Mouse (Mus musculus): ENCODE results near the gene Gm38655. TPM values are rescaled to one million over a fixed set of nuclear protein-coding genes. Genes with fewer than 3 reads are reported as not detected.
"Not testable (repeated sequence)": the region's sequence is repeated elsewhere in the genome, so short reads cannot be mapped to it uniquely, and the experiment has no call there.

Gene Gm38655
- not detected for total RNA-seq (2021)
- long read RNA-seq, experiment 1: 0 reads
- long read RNA-seq, experiment 2: 0 reads

DNA sequence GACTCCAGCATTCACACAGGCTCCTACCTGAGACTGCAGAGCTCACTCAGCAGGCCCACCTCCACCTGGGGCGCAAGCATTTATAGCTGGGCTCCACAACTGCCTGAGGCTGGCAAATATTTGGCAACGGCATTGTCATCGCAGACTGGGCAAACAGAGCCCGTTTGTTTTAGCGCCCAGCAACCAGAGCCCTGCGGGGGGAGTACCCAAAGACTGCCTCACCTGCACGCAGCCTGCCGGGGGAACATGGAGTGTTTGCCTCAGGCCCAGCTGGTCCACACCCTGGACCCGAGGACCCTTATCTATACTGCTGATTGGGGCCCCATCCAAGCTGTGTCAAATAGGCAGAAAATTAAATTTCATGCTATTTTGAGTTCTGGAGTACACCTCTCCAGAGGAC, at the start of gene Gm38655:
TSS of gene Gm38655 (minus strand) at position 61 of the 400 bp plus-strand sequence.
- intact Hi-C loops (cut with DNase I): no loop called here
- no peak for DNase-seq

GRCm38 (mm10) chr17:25224586-25225222, 49.4 kb upstream of the Gm38655 start:
- DNase-seq: no peak
- intact Hi-C loops (cut with DNase I): no loop called here

- DNase-seq: no peak
- intact Hi-C loops (cut with DNase I): no loop called here
Measured at GRCm38 (mm10) chr17:25222951-25223601, 47.8 kb upstream of the Gm38655 start.

DNA sequence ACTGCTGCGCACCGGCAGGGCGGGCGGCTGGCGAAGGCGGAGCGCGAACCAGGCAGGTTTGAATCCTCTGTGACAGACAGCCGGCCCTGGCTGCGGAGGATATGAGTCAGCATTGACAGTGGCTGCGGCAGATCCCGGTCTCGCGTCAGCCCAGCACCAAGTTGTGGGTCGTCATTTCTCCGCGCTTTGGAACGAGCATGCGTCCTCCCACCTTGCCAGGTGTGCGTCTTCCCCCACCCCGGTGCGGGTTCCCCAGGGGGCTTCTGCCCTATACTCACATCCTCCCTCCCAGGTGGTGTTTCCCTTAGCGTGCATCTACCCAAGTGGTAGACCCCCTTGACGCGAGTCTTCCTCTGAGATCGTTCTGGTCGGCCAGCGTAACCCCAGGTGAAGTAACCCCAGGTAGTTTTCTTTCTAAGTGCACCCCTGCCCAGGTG, 47.3 kb upstream of the Gm38655 start:
- DNase-seq; intact Hi-C loops (cut with DNase I): not testable (repeated sequence)

DNA sequence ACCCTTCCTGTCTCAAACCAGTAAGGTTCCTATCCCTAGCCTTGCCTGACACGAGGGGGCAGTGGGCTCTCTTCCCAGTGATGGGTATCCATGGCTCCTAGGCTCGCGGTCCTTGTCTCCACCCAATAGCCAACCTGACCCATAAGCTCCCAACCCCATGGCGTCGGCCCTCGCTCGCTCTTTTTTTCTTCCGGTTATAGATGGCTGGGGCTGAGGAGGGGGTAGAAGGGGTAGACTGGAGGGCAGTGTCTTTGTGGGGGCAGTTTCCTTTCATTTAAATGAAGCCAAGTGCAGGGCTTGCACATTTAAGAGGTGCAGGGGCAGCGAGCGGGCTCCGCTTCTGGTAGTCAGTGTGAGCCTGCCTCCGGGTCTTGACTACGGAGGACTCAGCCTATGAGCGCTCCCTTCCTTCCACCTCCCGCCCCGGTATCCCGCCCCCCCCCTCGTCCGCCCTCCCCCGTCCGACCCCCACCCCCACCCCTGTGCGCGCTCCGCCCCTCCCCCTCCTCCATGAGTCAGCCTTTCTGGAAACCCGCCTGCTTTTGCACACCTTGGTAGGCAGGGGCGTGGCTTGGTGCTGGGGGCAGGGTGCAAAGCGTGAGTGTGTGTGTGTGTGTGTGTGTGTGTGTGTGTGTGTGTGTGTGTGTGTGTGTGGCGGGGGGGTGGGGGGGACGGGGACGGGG, 46.7 kb upstream of the Gm38655 start:
- peak; percentile 32 to 51 for DNase-seq
- intact Hi-C loops (cut with DNase I): no loop called here

DNA sequence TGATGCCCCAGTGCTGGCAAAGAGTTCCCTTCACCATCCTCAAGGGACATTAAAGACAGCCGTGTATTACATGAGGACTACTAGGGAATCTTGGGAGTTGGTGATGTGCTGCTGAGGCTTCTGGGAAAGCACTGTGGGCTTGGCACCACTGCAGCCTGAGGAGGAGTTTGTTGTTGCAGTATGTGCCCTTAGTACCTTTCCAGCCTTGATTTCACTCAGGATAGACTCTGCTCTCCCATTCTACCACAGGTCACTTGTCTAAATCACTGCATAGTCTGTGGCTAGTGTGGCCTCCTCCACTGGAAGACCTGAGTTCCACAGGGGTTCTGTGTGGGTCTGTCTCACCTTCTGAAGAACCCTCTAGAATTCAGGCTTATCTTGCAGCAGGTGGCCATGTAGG, 45.5 kb upstream of the Gm38655 start:
- DNase-seq: no peak
- intact Hi-C loops (cut with DNase I): no loop called here

DNA sequence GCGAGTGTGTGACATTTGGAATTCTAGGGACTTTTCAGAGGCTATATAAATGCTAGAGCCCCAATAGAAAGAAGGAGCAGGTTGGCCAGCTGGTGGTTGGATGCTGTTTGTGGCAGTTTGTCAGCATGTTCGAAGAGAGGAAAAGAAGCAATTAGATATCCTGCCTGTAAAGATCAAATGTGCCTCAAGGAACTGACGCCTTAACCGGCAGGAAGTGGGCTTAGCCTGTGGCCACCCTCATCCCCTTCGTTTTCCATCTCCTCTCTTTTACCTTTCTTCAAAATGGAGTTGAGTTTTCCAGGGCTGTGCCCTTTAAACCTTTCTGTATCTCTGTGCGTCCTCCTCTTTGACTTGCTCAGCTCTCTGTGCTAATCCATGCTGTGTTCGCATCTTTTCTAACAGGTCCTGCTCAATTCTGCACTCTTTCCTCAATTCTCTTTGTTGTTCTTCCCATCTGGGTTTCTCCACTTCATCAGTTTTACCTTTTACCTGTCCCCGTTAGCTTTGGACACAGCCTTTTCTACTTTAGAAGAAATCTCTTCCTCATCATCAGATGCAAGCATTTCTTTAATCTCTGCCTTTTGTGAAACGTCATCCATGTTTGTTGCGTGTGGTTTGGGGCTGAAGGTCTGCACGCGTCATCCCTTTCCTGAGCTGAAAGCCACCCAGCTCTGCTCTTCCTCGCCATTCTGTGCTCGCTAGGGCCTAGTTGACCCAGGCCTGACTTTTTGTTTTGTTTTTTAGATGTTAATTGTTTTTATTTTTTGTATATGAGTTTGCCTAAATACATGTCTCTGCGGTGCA, 44.4 kb upstream of the Gm38655 start:
- intact Hi-C loops (cut with DNase I): no loop called here
- DNase-seq: no peak

- intact Hi-C loops (cut with DNase I): no loop called here
- DNase-seq: no peak
Measured at GRCm38 (mm10) chr17:25218967-25219366, 43.7 kb upstream of the Gm38655 start.

- DNase-seq: no peak
- intact Hi-C loops (cut with DNase I): no loop called here
Measured at GRCm38 (mm10) chr17:25215431-25215830, 40.2 kb upstream of the Gm38655 start.

GRCm38 (mm10) chr17:25211705-25212104, 36.4 kb upstream of the Gm38655 start:
- DNase-seq: no peak
- intact Hi-C loops (cut with DNase I): no loop called here

DNA sequence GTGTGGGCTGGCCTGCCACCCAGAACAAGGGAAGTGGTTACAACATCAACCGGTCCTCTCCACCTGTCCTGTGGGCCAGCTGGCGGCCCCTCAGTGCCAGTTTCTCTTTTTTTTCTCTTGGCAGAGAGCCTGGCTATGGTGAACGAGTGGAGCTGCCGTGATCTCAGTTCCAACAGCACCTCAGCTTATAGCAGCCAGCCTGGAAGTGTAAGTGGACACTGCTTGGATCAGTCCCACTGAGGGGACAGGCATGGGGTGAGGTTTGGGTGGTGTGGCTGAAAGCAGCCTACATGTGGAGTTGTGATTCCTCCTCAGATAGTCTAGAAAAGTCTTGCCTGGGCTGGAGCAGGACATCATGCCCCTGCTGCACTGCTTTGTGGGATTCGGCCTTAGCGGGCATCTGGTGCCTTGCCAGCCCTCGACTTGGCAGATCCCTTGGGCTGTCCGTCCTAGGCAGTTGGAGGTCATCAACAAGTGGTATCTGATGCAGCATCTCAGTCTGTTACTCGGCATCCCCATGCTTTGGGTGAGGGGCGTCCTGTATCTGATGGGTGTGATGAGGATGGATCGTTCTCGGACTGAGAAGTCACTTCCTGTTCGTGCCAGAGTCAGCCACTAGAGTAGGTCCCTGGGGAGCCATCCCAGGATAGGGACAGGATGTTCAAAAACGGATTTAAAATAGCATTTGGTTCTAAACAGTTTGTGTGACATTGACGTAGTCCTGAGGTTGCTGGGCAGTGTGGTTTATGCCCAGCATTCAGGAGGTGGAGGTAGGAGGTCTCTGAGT, 35.6 kb upstream of the Gm38655 start:
- peak; percentile 29 to 31 for DNase-seq
- intact Hi-C loops (cut with DNase I): no loop called here

- no peak for DNase-seq
- intact Hi-C loops (cut with DNase I): no loop called here
Measured at GRCm38 (mm10) chr17:25210006-25210405, 34.7 kb upstream of the Gm38655 start.

GRCm38 (mm10) chr17:25202401-25202800, 27.1 kb upstream of the Gm38655 start:
- intact Hi-C loops (cut with DNase I): no loop called here
- DNase-seq: no peak

DNA sequence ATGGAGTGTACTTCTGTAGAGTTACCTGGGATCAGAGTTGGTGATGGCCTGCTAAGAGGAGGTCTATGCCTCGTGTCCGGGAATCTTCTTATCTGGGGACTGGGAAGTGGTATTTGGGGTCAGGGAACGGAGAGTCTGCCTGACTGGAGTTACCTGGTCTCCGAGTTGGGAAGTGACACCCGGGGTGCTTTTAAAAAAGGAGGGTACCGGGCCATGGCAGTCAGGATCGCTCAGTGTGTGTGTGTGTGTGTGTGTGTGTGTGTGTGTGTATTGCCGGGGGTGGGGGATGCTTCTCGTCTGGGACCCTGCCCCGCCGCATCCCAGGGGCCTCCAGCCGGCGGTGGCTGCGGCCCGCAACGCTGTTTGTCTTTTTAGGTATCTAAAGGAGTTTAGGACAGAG, 13.8 kb upstream of the Gm38655 start:
- intact Hi-C loops (cut with DNase I): loop anchor here (5.0 kb wide), 1 partner anchor 83 kb away; the partner anchor contains the start of gene Ube2i
- no peak for DNase-seq

GRCm38 (mm10) chr17:25188150-25189031, 13.1 kb upstream of the Gm38655 start, which contains the start of gene Unkl:
Unkl (plus strand) TSS chr17:25188397.
- DNase-seq: peak; percentile 81 to 87
- intact Hi-C loops (cut with DNase I): loop anchor here (5.0 kb wide), 1 partner anchor 84 kb away; the partner anchor contains the start of gene Ube2i

GRCm38 (mm10) chr17:25187784-25188149, 12.5 kb upstream of the Gm38655 start:
- intact Hi-C loops (cut with DNase I): loop anchor here (5.0 kb wide), 1 partner anchor 85 kb away; the partner anchor contains the start of gene Ube2i
- DNase-seq: no peak

DNA sequence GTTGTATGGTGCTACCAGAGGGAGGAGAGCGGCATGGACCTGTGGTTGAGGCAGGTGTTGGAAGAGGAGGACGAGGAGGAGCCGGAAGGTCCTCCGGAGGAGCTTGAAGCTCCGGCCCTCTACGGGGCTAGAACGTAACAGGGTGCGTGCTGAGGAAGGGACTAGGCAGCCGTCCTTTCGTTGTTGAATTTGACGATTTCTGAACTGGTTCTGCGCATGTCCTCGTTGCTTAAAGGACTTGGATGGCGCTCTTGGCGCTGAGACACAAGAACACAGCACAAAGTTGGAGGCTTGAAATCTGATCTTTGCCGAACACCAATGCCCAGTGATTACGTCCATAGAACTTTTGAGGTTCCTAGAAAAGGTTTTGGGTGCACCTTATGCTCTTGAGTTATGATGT, 9.7 kb upstream of the Gm38655 start:
- intact Hi-C loops (cut with DNase I): loop anchor here (5.0 kb wide), 3 partner anchors 68 to 168 kb away; partner anchors contain the start of genes Cramp1l, Ift140, Telo2 and Ube2i
- DNase-seq: no peak

- intact Hi-C loops (cut with DNase I): loop anchor here (5.0 kb wide), 2 partner anchors 67 to 167 kb away; partner anchors contain the start of genes Cramp1l, Ift140 and Telo2
- peak; percentile 96 to 98 for DNase-seq
Measured at GRCm38 (mm10) chr17:25184129-25184691, 8.9 kb upstream of the Gm38655 start, which contains the start of gene BC003965. BC003965 (plus strand) TSS chr17:25184554.
